Mouse (Mus musculus): ENCODE results near the gene Mgat4d. TPM values are rescaled to one million over a fixed set of nuclear protein-coding genes. Genes with fewer than 3 reads are reported as not detected.
"Not testable (repeated sequence)": the region's sequence is repeated elsewhere in the genome, so short reads cannot be mapped to it uniquely, and the experiment has no call there.

Gene Mgat4d
- polyA plus RNA-seq, 1 experiment = not detected

DNA sequence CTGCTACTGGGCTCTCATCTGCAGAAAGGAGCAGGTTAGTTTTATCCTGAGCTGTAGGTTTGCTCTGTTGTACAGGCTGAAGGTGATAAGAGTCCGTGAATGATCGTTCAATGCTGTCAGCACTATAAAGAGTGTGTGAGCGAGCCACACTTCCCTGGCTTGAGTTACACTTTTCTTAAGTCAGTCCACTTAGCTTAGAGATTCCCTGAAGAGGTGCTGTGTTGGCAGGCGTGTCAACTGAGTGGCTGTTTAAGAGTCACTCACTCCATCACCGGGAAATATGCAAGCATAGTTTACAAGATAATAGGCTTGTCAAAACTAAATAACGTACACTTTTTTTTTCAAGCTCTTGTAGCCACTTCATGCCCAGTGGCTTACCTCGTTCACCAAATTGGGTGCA, 78.7 kb downstream of the Mgat4d start:
- Histone ChIP-seq H3K4me3 (ENCODE audit: insufficient read depth, low read depth, low read length) (no peak overlapping the region), H3K27ac (ENCODE audit: insufficient read depth, low read depth, low read length) (no peak overlapping the region), H3K4me1 (ENCODE audit: control insufficient read depth, insufficient read depth, low read length) (no peaks in the 10 kb centered on the region)
- TF ChIP-seq POLR2A (IDR thresholded peaks at IDR 0.05; ENCODE audit: insufficient read depth, low read depth, low read length) (no peak), CTCF (IDR thresholded peaks at IDR 0.05; ENCODE audit: insufficient read depth, low read depth, low read length) (no peak)
- WGBS = 81% methylated on average over 7 of the region's 7 CpGs

DNA sequence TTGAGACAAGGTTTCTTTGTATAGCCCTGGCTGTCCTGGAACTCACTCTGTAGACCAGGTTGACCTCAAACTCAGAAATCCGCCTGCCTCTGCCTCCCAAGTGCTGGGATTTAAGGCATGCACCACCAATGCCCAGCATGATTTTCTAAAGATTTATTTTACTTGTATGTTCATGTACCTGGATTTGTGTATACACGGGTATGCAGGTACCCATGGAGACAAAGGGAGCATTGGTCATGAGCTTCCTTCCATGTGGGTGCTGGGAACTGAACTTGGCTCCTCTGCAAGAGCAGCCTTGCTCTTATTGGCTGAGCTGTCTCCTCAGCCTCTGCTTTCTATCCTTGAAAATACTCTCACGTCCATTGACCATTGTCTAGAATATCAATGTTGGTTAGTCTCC, 80.3 kb downstream of the Mgat4d start:
- H3K4me3 ChIP-seq (ENCODE audit: insufficient read depth, low read depth, low read length); H3K27ac ChIP-seq (ENCODE audit: insufficient read depth, low read depth, low read length); H3K4me1 ChIP-seq (ENCODE audit: control insufficient read depth, insufficient read depth, low read length): not testable (repeated sequence)
- WGBS = 90% methylated on average over 3 of the region's 3 CpGs

DNA sequence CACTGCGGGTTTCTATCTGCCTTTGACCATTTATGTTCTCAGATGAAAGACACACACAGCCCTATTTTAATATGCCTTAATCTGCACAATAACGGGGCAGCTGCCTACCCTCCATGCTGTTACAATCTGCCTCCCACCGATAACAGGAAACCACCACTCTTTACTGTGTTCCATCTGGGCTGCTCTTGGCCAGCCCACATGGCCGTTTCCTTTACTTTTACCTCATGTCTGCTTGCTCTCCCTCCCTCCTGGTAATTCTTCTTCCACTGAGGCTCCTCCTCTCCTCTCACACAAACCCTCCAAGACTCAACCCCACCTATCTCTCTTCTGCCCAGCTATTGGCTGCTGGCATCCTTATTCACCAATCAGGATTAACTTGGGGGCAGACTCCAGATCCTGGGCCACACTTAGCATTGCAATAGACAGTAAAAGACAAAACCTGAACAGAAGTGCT, 80.8 kb downstream of the Mgat4d start:
- Histone ChIP-seq H3K4me1 (ENCODE audit: control insufficient read depth, insufficient read depth, low read length) (no peaks in the 10 kb centered on the region), H3K27ac (ENCODE audit: insufficient read depth, low read depth, low read length) (no peak overlapping the region), H3K4me3 (ENCODE audit: insufficient read depth, low read depth, low read length) (no peak overlapping the region)
- TF ChIP-seq CTCF (IDR thresholded peaks at IDR 0.05; ENCODE audit: insufficient read depth, low read depth, low read length) (no peak), POLR2A (IDR thresholded peaks at IDR 0.05; ENCODE audit: insufficient read depth, low read depth, low read length) (no peak)
- WGBS = 71% methylated on average over 4 of the region's 4 CpGs

Other genes starting within 250 kb of the Mgat4d start
- gene Tbc1d9, start 183.1 kb upstream of the Mgat4d start, polyA plus RNA-seq (2012; ENCODE audit: insufficient read depth, insufficient read length, low replicate concordance, missing spikeins) = 56.9 TPM in 1 of 2 replicates, not detected in the other
- gene Gm10645, start 182.3 kb upstream of the Mgat4d start, polyA plus RNA-seq (2012; ENCODE audit: insufficient read depth, insufficient read length, low replicate concordance, missing spikeins) = not detected in 2 replicates
- not detected in 2 replicates for gene Ucp1, start 58.1 kb upstream of the Mgat4d start, polyA plus RNA-seq (2012; ENCODE audit: insufficient read depth, insufficient read length, low replicate concordance, missing spikeins)
- not detected in 2 replicates for gene Elmod2, start 16.0 kb upstream of the Mgat4d start, polyA plus RNA-seq (2012; ENCODE audit: insufficient read depth, insufficient read length, low replicate concordance, missing spikeins)
- not detected in 2 replicates for gene Clgn, start 41.4 kb downstream of the Mgat4d start, polyA plus RNA-seq (2012; ENCODE audit: insufficient read depth, insufficient read length, low replicate concordance, missing spikeins)
- not detected in 2 replicates for gene Scoc, start 109.9 kb downstream of the Mgat4d start, polyA plus RNA-seq (2012; ENCODE audit: insufficient read depth, insufficient read length, low replicate concordance, missing spikeins)
- not detected in 2 replicates for gene Olfr370, start 187.3 kb downstream of the Mgat4d start, polyA plus RNA-seq (2012; ENCODE audit: insufficient read depth, insufficient read length, low replicate concordance, missing spikeins)
- gene Ndufb7, start 218.2 kb downstream of the Mgat4d start, polyA plus RNA-seq (2012; ENCODE audit: insufficient read depth, insufficient read length, low replicate concordance, missing spikeins) = not detected in 2 replicates